Mouse (Mus musculus): ENCODE measurements around the gene Slc27a1. TPM values are rescaled to one million over a fixed set of nuclear protein-coding genes. Genes with fewer than 3 reads are reported as not detected.

Gene Slc27a1
- polyA plus RNA-seq, 1 experiment from 2014 or later: 8.6 TPM

DNA sequence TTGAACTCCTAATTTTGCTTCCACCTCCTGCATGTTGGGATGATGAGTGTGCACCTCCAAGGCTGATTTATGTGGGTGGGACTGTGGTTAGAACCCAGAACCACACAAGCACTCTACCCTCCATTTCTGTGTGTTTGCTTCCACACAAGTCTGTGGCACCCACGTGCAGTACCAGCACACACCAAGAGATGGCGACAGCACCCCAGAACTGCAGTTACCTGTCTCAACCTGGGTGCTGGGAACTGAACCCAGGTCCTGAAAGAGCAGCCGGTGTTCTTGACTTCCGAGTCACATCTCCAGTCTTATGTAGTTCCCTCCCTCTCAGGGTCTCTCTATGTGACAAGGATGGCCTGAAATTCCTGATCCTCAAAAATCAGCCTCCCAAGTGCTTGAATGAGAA lies 4.7 kb upstream of the Slc27a1 start:
- 90% methylated on average over 4 of the region's 4 CpGs for WGBS
- H3K4me3 ChIP-seq (ENCODE audit: low read depth, low read length): no peak overlapping the region
- DNase-seq (ENCODE audit: low spot score, missing footprints): peak; percentile 84
- H3K9ac ChIP-seq (ENCODE audit: low read length): no peak overlapping the region
- H3K4me1 ChIP-seq (ENCODE audit: control insufficient read depth, insufficient read depth, low read length): no peaks in the 10 kb centered on the region
- peaks cover 5% of the 10 kb centered on the region for H3K9me3 ChIP-seq (ENCODE audit: control insufficient read depth, low read length)
- H3K27me3 ChIP-seq (ENCODE audit: control insufficient read depth, insufficient read depth, low read length): peaks cover 43% of the 10 kb centered on the region
- H3K36me3 ChIP-seq (ENCODE audit: control insufficient read depth, insufficient read depth, low read length): no peaks in the 10 kb centered on the region
- H3K4me2 ChIP-seq: no peak overlapping the region
- ATAC-seq (ENCODE audit: low FRiP score): no peak
- H3K27ac ChIP-seq (ENCODE audit: low read depth, low read length): no peak overlapping the region

DNA sequence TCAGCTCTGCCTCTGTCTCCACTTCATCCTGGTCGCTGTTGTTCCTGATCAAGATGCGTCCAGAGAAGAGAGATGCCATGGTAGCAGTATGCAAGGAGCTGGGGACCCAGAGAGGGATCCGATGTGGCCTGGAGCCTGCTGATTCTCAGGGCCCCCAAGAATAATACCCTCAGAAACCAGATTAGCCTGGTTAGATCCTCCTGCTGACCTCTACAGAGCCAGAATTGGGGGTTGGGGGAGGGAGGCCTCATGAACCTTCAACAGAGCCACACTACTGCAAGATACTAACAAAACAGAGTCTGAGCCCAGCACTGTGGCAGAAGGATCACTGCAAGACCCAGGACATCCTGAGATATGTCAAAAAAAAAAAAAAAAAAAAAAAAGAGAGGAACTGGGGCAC lies 2.2 kb upstream of the Slc27a1 start, which contains the start of gene Nxnl1:
TSS of gene Nxnl1 (minus strand) at position 101 of the 400 bp plus-strand sequence.
- ATAC-seq (ENCODE audit: low FRiP score): no peak
- Histone ChIP-seq H3K9ac (ENCODE audit: low read length) (no peak within 1 kb of the TSS), H3K4me3 (ENCODE audit: low read depth, low read length) (no peak within 1 kb of the TSS), H3K36me3 (ENCODE audit: control insufficient read depth, insufficient read depth, low read length) (no peaks in the 10 kb centered on the region), H3K9me3 (ENCODE audit: control insufficient read depth, low read length) (peaks cover 5% of the 10 kb centered on the region), H3K4me1 (ENCODE audit: control insufficient read depth, insufficient read depth, low read length) (peaks cover 6% of the 10 kb centered on the region), H3K27me3 (ENCODE audit: control insufficient read depth, insufficient read depth, low read length) (peaks cover 21% of the 10 kb centered on the region), H3K27ac (ENCODE audit: low read depth, low read length) (no peak within 1 kb of the TSS), H3K4me2 (no peak within 1 kb of the TSS)
- DNase-seq (ENCODE audit: low spot score, missing footprints): no peak
- WGBS: 45% methylated on average over 3 of the region's 3 CpGs

- Histone ChIP-seq H3K4me2 (no peak overlapping the region), H3K9ac (ENCODE audit: low read length) (no peak overlapping the region), H3K27me3 (ENCODE audit: control insufficient read depth, insufficient read depth, low read length) (peaks cover 10% of the 10 kb centered on the region), H3K4me1 (ENCODE audit: control insufficient read depth, insufficient read depth, low read length) (peaks cover 6% of the 10 kb centered on the region), H3K4me3 (ENCODE audit: low read depth, low read length) (no peak overlapping the region), H3K9me3 (ENCODE audit: control insufficient read depth, low read length) (peaks cover 5% of the 10 kb centered on the region), H3K27ac (ENCODE audit: low read depth, low read length) (no peak overlapping the region), H3K36me3 (ENCODE audit: control insufficient read depth, insufficient read depth, low read length) (no peaks in the 10 kb centered on the region)
- ATAC-seq (ENCODE audit: low FRiP score) (no peak), DNase-seq (ENCODE audit: low spot score, missing footprints) (no peak)
- WGBS: 74% methylated on average over 7 of the region's 7 CpGs
These were observed 1.1 kb upstream of the Slc27a1 start for GRCm38 (mm10) chr8:71567587-71567986.

- Histone ChIP-seq H3K36me3 (ENCODE audit: control insufficient read depth, insufficient read depth, low read length) (no peaks in the 10 kb centered on the region), H3K27ac (ENCODE audit: low read depth, low read length) (no peak overlapping the region), H3K9ac (ENCODE audit: low read length) (no peak overlapping the region), H3K4me2 (peak overlapping the region; percentile 90), H3K4me3 (ENCODE audit: low read depth, low read length) (peak overlapping the region; percentile 45), H3K27me3 (ENCODE audit: control insufficient read depth, insufficient read depth, low read length) (0 out of 2 replicates have a peak, but pooled peaks cover 3% of the 10 kb centered on the region), H3K4me1 (ENCODE audit: control insufficient read depth, insufficient read depth, low read length) (peaks cover 6% of the 10 kb centered on the region), H3K9me3 (ENCODE audit: control insufficient read depth, low read length) (peaks cover 5% of the 10 kb centered on the region)
- WGBS: 10% methylated on average over 6 of the region's 6 CpGs
- no peak for DNase-seq (ENCODE audit: low spot score, missing footprints)
- ATAC-seq (ENCODE audit: low FRiP score): no peak
These were observed 259 bp downstream of the Slc27a1 start for GRCm38 (mm10) chr8:71568941-71569340.

GRCm38 (mm10) chr8:71569366-71570290 lies 946 bp downstream of the Slc27a1 start:
- no peaks in the 10 kb centered on the region for H3K36me3 ChIP-seq (ENCODE audit: control insufficient read depth, insufficient read depth, low read length)
- 0 out of 2 replicates have a peak, but pooled peaks cover 3% of the 10 kb centered on the region for H3K27me3 ChIP-seq (ENCODE audit: control insufficient read depth, insufficient read depth, low read length)
- peak; percentile 97 for DNase-seq (ENCODE audit: low spot score, missing footprints)
- 0 out of 2 replicates have a peak overlapping the region, but pooled peaks have one; percentile 4 for H3K27ac ChIP-seq (ENCODE audit: low read depth, low read length)
- H3K9ac ChIP-seq (ENCODE audit: low read length): peak overlapping the region; percentile 29
- ATAC-seq (ENCODE audit: low FRiP score): peak; percentile 85
- whole genome bisulfite sequencing: under 1% methylated on average over 51 of the region's 51 CpGs
- peaks cover 6% of the 10 kb centered on the region for H3K4me1 ChIP-seq (ENCODE audit: control insufficient read depth, insufficient read depth, low read length)
- H3K9me3 ChIP-seq (ENCODE audit: control insufficient read depth, low read length): no peaks in the 10 kb centered on the region
- H3K4me3 ChIP-seq (ENCODE audit: low read depth, low read length): peak overlapping the region; percentile 45
- peak overlapping the region; percentile 90 for H3K4me2 ChIP-seq

DNA sequence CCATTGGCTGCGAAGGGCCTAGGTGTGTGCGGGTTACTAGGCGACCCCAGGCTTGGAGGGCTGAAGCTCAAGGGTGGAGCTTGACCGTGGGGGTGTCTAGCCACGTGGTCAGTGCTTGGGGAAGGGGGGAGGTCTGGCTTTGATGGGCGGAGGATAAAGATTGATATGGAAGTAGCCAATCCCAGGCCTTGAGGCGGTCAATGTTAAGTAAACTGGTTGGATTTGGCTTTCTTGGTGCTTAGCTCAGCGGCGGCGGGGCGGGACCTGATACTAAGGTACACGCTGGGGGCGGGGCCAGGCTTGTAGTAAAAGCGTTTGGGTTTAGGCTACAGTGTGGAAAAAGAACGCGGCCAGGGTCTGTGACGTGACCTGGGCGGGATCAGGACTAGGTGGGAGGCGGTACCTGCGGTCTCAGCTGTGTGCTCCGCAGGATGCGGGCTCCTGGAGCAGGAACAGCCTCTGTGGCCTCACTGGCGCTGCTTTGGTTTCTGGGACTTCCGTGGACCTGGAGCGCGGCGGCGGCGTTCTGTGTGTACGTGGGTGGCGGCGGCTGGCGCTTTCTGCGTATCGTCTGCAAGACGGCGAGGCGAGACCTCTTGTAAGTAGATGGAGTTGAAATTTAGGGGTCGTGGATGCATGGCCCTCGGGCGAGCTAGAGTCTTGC lies 1.7 kb downstream of the Slc27a1 start:
- H3K4me1 ChIP-seq (ENCODE audit: control insufficient read depth, insufficient read depth, low read length): peaks cover 6% of the 10 kb centered on the region
- DNase-seq (ENCODE audit: low spot score, missing footprints): peak; percentile 98
- peak; percentile 89 for ATAC-seq (ENCODE audit: low FRiP score)
- under 1% methylated on average over 41 of the region's 41 CpGs for WGBS
- no peaks in the 10 kb centered on the region for H3K9me3 ChIP-seq (ENCODE audit: control insufficient read depth, low read length)
- H3K36me3 ChIP-seq (ENCODE audit: control insufficient read depth, insufficient read depth, low read length): no peaks in the 10 kb centered on the region
- H3K27me3 ChIP-seq (ENCODE audit: control insufficient read depth, insufficient read depth, low read length): 0 out of 2 replicates have a peak, but pooled peaks cover 3% of the 10 kb centered on the region
- peak overlapping the region; percentile 64 for H3K9ac ChIP-seq (ENCODE audit: low read length)
- H3K4me3 ChIP-seq (ENCODE audit: low read depth, low read length): peak overlapping the region; percentile 45
- H3K4me2 ChIP-seq: peak overlapping the region; percentile 90
- 0 out of 2 replicates have a peak overlapping the region, but pooled peaks have one; percentile 4 for H3K27ac ChIP-seq (ENCODE audit: low read depth, low read length)

- Histone ChIP-seq H3K27me3 (ENCODE audit: control insufficient read depth, insufficient read depth, low read length) (0 out of 2 replicates have a peak, but pooled peaks cover 3% of the 10 kb centered on the region), H3K36me3 (ENCODE audit: control insufficient read depth, insufficient read depth, low read length) (no peaks in the 10 kb centered on the region), H3K4me1 (ENCODE audit: control insufficient read depth, insufficient read depth, low read length) (peaks cover 6% of the 10 kb centered on the region), H3K4me2 (no peak overlapping the region), H3K4me3 (ENCODE audit: low read depth, low read length) (no peak overlapping the region), H3K27ac (ENCODE audit: low read depth, low read length) (no peak overlapping the region), H3K9ac (ENCODE audit: low read length) (no peak overlapping the region), H3K9me3 (ENCODE audit: control insufficient read depth, low read length) (no peaks in the 10 kb centered on the region)
- DNase-seq (ENCODE audit: low spot score, missing footprints) (no peak), ATAC-seq (ENCODE audit: low FRiP score) (no peak)
- WGBS: 85% methylated on average over 2 of the region's 2 CpGs
These were observed 3.4 kb downstream of the Slc27a1 start for GRCm38 (mm10) chr8:71572077-71572476.

DNA sequence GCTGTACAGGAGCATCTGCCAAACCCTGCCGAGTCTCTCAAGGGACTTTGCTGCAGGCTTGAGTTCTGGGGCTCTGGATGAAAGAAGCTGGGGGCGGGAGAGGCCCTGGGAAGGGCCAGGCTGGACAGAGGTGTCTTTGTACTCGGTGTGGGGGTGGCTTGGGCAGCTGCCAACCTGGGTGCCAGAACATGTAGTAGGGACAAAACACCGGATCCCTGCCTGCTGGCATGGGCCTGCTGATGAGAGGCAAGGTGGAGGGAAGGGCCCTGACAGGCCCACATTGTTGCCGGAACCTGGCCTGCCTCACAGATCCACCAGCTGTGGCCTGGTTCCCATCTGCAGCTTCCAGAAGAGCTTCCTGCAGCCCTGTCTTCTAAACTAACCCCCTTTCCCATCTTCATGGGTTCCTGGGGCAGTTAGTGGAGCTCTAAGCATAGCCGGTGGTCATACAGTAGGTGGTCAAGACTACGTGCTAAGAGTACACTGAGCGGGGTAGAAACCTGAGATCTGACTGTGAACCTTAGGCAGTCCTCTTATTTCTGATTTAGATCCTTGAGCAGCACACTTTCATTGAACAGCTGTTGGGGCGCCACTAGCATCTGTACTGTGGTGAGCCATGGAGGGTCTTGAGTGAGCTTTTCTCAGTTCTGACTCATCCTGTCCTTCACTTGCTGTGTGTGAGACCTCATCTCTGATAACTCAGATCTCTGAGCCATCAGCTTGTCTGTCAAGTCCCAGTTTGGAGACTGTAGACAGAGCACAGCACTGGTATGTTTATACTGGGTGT lies 4.4 kb downstream of the Slc27a1 start:
- peaks cover 6% of the 10 kb centered on the region for H3K4me1 ChIP-seq (ENCODE audit: control insufficient read depth, insufficient read depth, low read length)
- H3K4me3 ChIP-seq (ENCODE audit: low read depth, low read length): no peak overlapping the region
- DNase-seq (ENCODE audit: low spot score, missing footprints) (no peak), ATAC-seq (ENCODE audit: low FRiP score) (no peak)
- H3K9ac ChIP-seq (ENCODE audit: low read length): no peak overlapping the region
- H3K4me2 ChIP-seq: no peak overlapping the region
- H3K36me3 ChIP-seq (ENCODE audit: control insufficient read depth, insufficient read depth, low read length): no peaks in the 10 kb centered on the region
- 0 out of 2 replicates have a peak, but pooled peaks cover 3% of the 10 kb centered on the region for H3K27me3 ChIP-seq (ENCODE audit: control insufficient read depth, insufficient read depth, low read length)
- H3K27ac ChIP-seq (ENCODE audit: low read depth, low read length): no peak overlapping the region
- 82% methylated on average over 9 of the region's 9 CpGs for WGBS
- H3K9me3 ChIP-seq (ENCODE audit: control insufficient read depth, low read length): no peaks in the 10 kb centered on the region

Data from midbrain, embryonic 11.5 days (tissue).